Mouse (Mus musculus): ENCODE results near the gene Zbtb40.

- TF ChIP-seq POLR2A (IDR thresholded peaks at IDR 0.05; ENCODE audit: borderline replicate concordance, extremely low read depth, insufficient read depth, insufficient read length, poor library complexity, severe bottlenecking) (no peak), CTCF (IDR thresholded peaks at IDR 0.05; ENCODE audit: borderline replicate concordance, extremely low read depth, insufficient read depth, insufficient read length) (no peak)
These were observed 86.8 kb downstream of the Zbtb40 start for GRCm38 (mm10) chr4:136961642-136962285.

Measured in brain, embryonic 14.5 days (tissue).